Mouse (Mus musculus) forebrain, postnatal 0 days (tissue): Measurements from ENCODE around the gene Serpina3f. TPM values are rescaled to one million over a fixed set of nuclear protein-coding genes. Genes with fewer than 3 reads are reported as not detected.

ENCODE experiments used
- ATAC-seq: fragments of 200-750 bp; cut with Nextera tagmentation; 2 replicates; pipeline ENCODE4 v1.8.0; 2017; ENCODE audit warnings: mild to moderate bottlenecking, moderate library complexity
- DNase-seq: peaks from one replicate; pipeline ENCODE4 v3.0.0-alpha.2; 2015
- H3K27ac ChIP-seq: fragments of 300-500 bp; sonication (generic); 2 replicates; pipeline ENCODE4 v1.5.1; 2014; ENCODE audit warnings: low read depth, mild to moderate bottlenecking, antibody characterized with exemption, low read length, moderate library complexity, mixed read lengths
- H3K27me3 ChIP-seq: fragments of 300-500 bp; sonication (generic); 2 replicates; pipeline ENCODE4 v1.6.1; 2014; ENCODE audit warnings: mild to moderate bottlenecking, low read length, mixed read lengths; ENCODE audit not compliant: insufficient read depth
- H3K36me3 ChIP-seq: fragments of 300-500 bp; sonication (generic); 2 replicates; pipeline ENCODE4 v1.6.1; 2014; ENCODE audit warnings: mild to moderate bottlenecking, moderate library complexity; ENCODE audit not compliant: insufficient read depth
- H3K4me1 ChIP-seq: fragments of 300-500 bp; sonication (generic); 2 replicates; pipeline ENCODE4 v1.6.1; 2014; ENCODE audit warnings: antibody characterized with exemption; ENCODE audit not compliant: insufficient read depth
- H3K4me2 ChIP-seq: fragments of 300-500 bp; sonication (generic); 2 replicates; pipeline ENCODE4 v1.6.1; 2014; ENCODE audit warnings: low read depth, mild to moderate bottlenecking, moderate library complexity
- H3K4me3 ChIP-seq: fragments of 300-500 bp; sonication (generic); 2 replicates; pipeline ENCODE4 v1.5.1; 2014; ENCODE audit warnings: low read depth, low read length, mixed read lengths
- H3K9ac ChIP-seq: fragments of 300-500 bp; sonication (generic); 2 replicates; pipeline ENCODE4 v1.6.1; 2014; ENCODE audit warnings: mild to moderate bottlenecking
- H3K9me3 ChIP-seq: fragments of 300-500 bp; sonication (generic); 2 replicates; pipeline ENCODE4 v1.6.1; 2016; ENCODE audit warnings: low read length
- CTCF ChIP-seq: sonication (generic); IDR thresholded peaks from 2 replicates; pipeline ENCODE4 v1.5.1; 2016; ENCODE audit warnings: antibody characterized with exemption, control low read depth, low read depth
- WGBS: fragments of 180-500 bp; shearing (Covaris S2); extraction: QIAGEN DNeasy Blood & Tissue Kit; methylation state at CpG from one replicate; pipeline ENCODE4 v1.1.7; 2014; 5-methylcytosine and 5-hydroxymethylcytosine counted together
- polyA plus RNA-seq: library from polyadenylated mRNA; unstranded; fragments of >200 nt; fragmentation: Nextera tagmentation; extraction: Ambion mirVana; gene quantifications from 2 replicates; pipeline ENCODE4 v1.2.1, GENCODE M21; 2015
- total RNA-seq: library from RNA; depleted of rRNA; stranded (reverse); fragments of >200 nt; gene quantifications from 2 replicates; pipeline ENCODE4 v1.2.3, GENCODE M21; 2014; rRNA removed

Gene Serpina3f
- total RNA-seq = 0.23 TPM in 1 of 2 replicates, not detected in the other
- polyA plus RNA-seq = 0.09 and 0.12 TPM in 2 replicates

DNA sequence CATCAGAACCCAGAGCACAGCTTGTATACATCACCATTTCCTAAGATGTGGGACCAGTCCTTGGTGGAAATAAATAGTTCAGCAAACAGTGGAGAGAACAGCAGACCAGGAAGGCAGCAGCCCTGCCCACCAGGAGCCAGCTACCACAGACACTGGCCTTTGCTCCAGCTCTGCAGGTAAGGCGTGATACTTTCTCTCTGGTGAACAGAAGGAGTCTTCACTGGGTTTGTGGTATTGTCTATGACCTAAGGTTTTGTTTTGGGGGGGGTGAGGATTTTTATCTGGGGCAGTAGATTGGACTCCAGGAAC, at the start of gene Serpina3f:
Gene Serpina3f (plus strand): TSS at position 100 of the 309 bp plus-strand sequence.
- no peak within 1 kb of the TSS for H3K27ac ChIP-seq
- no peaks in the 10 kb centered on the region for H3K4me1 ChIP-seq
- H3K9ac ChIP-seq = no peak within 1 kb of the TSS
- no peak for TF ChIP-seq CTCF
- no peak for DNase-seq
- no peaks in the 10 kb centered on the region for H3K9me3 ChIP-seq
- H3K4me2 ChIP-seq = no peak within 1 kb of the TSS
- WGBS = 68% methylated on average over 1 of the region's 1 CpGs
- no peaks in the 10 kb centered on the region for H3K36me3 ChIP-seq
- no peaks in the 10 kb centered on the region for H3K27me3 ChIP-seq
- H3K4me3 ChIP-seq = no peak within 1 kb of the TSS
- ATAC-seq = no peak

DNA sequence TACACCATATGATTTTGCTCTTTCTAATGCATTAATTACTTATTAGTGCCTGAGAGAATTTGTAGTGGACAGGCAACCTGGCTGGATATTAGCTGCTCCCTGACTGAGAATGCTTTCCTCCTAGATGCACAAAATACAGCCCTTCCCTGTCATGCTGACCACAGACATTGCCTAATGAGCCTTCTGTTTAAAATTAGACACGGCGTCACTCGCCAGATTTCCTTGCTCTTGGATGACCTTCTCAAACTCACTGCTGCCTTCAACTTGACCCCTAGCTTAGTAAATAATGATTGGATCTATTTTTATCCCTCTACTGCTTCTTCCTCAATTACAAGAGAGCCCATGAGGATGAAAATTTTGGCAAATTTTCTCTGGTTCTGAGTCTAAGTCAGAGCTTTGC, 39.6 kb upstream of the Serpina3f start:
- no peak overlapping the region for H3K4me3 ChIP-seq
- H3K27me3 ChIP-seq = no peaks in the 10 kb centered on the region
- H3K9ac ChIP-seq = no peak overlapping the region
- H3K36me3 ChIP-seq = no peaks in the 10 kb centered on the region
- no peak overlapping the region for H3K4me2 ChIP-seq
- 81% methylated on average over 3 of the region's 3 CpGs for WGBS
- DNase-seq (no peak), ATAC-seq (no peak)
- no peak for TF ChIP-seq CTCF
- H3K9me3 ChIP-seq = no peaks in the 10 kb centered on the region
- no peak overlapping the region for H3K27ac ChIP-seq
- no peaks in the 10 kb centered on the region for H3K4me1 ChIP-seq

DNA sequence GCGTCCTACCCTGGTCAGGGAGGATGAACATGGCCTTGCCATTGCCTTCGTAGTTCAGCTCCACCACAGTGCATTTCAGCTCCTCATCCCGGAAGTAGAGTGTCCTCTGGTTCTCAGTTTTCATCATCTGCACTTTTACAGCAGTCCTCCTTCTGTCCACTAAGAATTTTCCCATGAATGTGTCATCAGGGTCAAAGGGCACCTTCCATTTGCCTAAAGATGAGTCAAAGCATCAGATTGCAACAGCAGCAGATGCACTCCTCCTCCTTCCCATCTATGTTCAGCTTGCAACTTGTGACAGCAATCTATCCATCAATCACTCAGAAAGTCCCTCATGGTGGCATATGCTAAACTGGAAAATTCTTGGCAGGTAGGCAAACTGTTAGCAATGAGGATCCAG, 38.7 kb upstream of the Serpina3f start:
- Histone ChIP-seq H3K4me2 (no peak overlapping the region), H3K27ac (no peak overlapping the region), H3K36me3 (no peaks in the 10 kb centered on the region), H3K9me3 (no peaks in the 10 kb centered on the region), H3K4me3 (no peak overlapping the region), H3K9ac (no peak overlapping the region), H3K4me1 (no peaks in the 10 kb centered on the region), H3K27me3 (no peaks in the 10 kb centered on the region)
- ATAC-seq (no peak), DNase-seq (no peak)
- 73% methylated on average over 3 of the region's 3 CpGs for WGBS
- no peak for TF ChIP-seq CTCF

DNA sequence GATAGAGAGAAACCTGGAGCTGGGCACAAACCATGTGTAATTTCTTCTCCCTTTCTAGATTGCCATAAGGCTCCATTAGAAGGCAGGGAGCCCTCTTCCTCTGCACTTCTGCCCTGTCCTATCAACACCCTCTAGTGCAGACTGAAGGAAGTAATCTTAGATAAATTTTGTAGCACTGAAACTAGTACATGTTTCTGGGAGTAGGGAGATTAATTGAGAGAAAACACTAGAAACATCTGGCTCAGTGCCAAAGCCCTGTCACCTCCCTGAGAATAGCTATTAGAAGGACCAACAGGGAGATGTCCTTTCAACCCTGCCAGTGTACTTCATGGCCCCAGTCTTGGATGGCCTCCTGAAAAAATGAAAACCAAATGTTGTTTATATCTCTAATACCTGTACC, 35.8 kb upstream of the Serpina3f start:
- H3K4me3 ChIP-seq = no peak overlapping the region
- no peak for ATAC-seq
- no peaks in the 10 kb centered on the region for H3K4me1 ChIP-seq
- H3K36me3 ChIP-seq = no peaks in the 10 kb centered on the region
- no peaks in the 10 kb centered on the region for H3K27me3 ChIP-seq
- no peak overlapping the region for H3K27ac ChIP-seq
- no peak for DNase-seq
- no peak overlapping the region for H3K4me2 ChIP-seq
- no peak overlapping the region for H3K9ac ChIP-seq
- TF ChIP-seq CTCF = no peak
- H3K9me3 ChIP-seq = no peaks in the 10 kb centered on the region

DNA sequence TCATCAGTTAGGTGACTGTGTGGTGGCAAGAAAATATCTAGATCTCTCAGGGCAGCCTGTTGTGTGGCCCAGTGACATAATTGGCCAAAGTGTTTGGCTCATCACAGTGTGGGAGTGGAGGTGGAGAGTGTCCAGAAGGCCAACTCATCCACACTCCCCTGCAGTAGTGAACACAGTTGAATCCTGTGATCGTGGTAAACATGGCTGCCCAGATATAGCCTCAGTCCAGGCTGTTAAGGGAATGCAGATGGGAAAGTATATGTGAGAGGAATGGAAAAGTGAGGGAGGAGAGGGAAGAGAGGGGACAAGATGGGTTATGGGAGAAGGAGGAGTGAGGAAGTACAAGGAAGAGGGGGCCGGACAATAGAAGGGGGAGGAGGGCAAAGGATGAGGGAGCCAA, 35.4 kb upstream of the Serpina3f start:
- no peak overlapping the region for H3K9ac ChIP-seq
- DNase-seq (no peak), ATAC-seq (no peak)
- H3K4me3 ChIP-seq = no peak overlapping the region
- TF ChIP-seq CTCF = no peak
- no peaks in the 10 kb centered on the region for H3K36me3 ChIP-seq
- H3K9me3 ChIP-seq = no peaks in the 10 kb centered on the region
- H3K4me2 ChIP-seq = no peak overlapping the region
- no peaks in the 10 kb centered on the region for H3K4me1 ChIP-seq
- no peaks in the 10 kb centered on the region for H3K27me3 ChIP-seq
- WGBS = 82% methylated on average over 2 of the region's 2 CpGs
- H3K27ac ChIP-seq = no peak overlapping the region

DNA sequence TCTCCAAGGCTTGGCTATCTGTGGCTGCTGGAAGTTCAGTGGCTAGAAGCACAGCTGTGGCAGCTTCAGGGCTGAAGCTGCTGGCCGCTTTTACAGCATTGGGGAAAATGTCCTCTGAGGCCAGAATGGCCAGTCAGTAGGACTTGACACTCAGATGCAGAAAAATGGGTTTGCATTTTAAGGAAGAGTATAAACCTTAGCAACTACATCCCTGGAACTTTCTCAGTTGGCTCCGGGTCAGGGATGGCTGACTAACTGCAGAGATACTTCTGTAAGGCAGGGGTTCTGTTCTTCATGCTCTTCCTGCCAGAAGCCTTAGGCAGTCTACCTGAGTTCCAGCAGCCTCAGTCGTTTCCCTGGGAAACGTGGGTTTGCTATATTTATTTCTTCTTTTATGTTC, 29.3 kb upstream of the Serpina3f start:
- TF ChIP-seq CTCF = no peak
- no peak overlapping the region for H3K4me2 ChIP-seq
- no peaks in the 10 kb centered on the region for H3K27me3 ChIP-seq
- ATAC-seq (no peak), DNase-seq (no peak)
- H3K9ac ChIP-seq = no peak overlapping the region
- H3K27ac ChIP-seq = no peak overlapping the region
- no peaks in the 10 kb centered on the region for H3K9me3 ChIP-seq
- 81% methylated on average over 4 of the region's 4 CpGs for WGBS
- no peaks in the 10 kb centered on the region for H3K4me1 ChIP-seq
- no peak overlapping the region for H3K4me3 ChIP-seq
- no peaks in the 10 kb centered on the region for H3K36me3 ChIP-seq

DNA sequence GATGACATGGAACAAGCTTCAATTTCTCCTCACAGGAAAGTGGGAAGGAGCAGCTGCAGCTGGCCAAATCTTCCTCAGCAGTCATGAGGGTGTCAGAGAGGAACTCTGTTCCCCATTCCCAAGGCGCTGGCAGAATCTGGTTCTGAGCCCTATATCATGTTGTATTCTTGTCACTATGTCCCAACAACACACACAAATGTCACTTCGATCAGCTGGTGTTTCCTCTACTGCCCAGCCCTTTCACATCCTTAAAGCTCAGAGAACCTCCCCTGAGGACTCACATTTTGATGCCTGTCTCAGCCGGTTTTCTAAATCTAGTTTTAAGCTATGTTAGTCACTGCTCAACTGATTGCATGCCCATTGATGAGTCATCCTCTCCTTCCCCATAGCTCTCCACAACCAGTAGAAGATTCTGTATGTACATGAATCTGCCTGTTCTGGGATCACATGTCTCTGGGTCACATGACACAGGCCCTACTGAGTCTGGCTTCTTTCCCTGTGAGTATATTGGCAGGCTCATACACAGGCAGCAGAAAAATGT, 28.2 kb upstream of the Serpina3f start:
- 87% methylated on average over 3 of the region's 3 CpGs for WGBS
- no peak for DNase-seq
- no peaks in the 10 kb centered on the region for H3K36me3 ChIP-seq
- TF ChIP-seq CTCF = no peak
- H3K27me3 ChIP-seq = no peaks in the 10 kb centered on the region
- H3K9ac ChIP-seq = no peak overlapping the region
- H3K4me3 ChIP-seq = no peak overlapping the region
- no peaks in the 10 kb centered on the region for H3K9me3 ChIP-seq
- H3K4me2 ChIP-seq = no peak overlapping the region
- H3K4me1 ChIP-seq = no peaks in the 10 kb centered on the region
- H3K27ac ChIP-seq = no peak overlapping the region
- no peak for ATAC-seq

DNA sequence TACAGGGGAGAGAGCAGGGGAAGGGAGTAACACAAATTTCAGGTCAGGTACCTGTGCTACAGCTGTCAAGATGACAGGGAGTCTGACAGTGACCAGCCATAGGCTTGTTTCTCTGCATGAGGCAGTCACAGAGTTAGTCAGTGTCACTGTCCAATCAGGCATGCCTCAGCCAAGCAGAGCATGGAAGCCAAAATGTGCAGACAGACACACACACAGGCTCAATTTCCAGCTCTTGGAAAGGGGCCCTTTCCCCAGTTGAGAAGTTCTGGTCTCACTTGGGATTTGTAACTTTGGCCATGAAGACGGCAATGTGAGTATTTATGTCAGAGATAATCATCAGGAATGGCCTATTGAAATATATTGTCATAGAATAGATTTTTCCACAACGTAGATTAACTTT, 25.1 kb upstream of the Serpina3f start:
- no peak for TF ChIP-seq CTCF
- 74% methylated on average over 2 of the region's 2 CpGs for WGBS
- no peaks in the 10 kb centered on the region for H3K36me3 ChIP-seq

More for the DNA sequence above, 25.1 kb upstream of the Serpina3f start:
- H3K4me3 ChIP-seq = no peak overlapping the region
- no peaks in the 10 kb centered on the region for H3K27me3 ChIP-seq
- H3K27ac ChIP-seq = no peak overlapping the region
- ATAC-seq = no peak
- H3K4me1 ChIP-seq = no peaks in the 10 kb centered on the region
- no peaks in the 10 kb centered on the region for H3K9me3 ChIP-seq
- no peak for DNase-seq
- H3K4me2 ChIP-seq = no peak overlapping the region
- H3K9ac ChIP-seq = no peak overlapping the region
